Mouse (Mus musculus) left cerebral cortex, adult 8-10 months (tissue): ENCODE measurements around the gene Prkca. TPM values are rescaled to one million over a fixed set of nuclear protein-coding genes. Genes with fewer than 3 reads are reported as not detected.

Source experiments
- DNase-seq, 2 experiments: peaks; one replicate each; pipeline ENCODE4 v3.0.0; 2022; ENCODE audit warnings: low spot score in 2 of 2
- total RNA-seq, 4 experiments: library from RNA; stranded (reverse); gene quantifications; 2 replicates each; pipeline ENCODE4 v1.2.4; 2022

Prkca gene
- total RNA-seq, 4 experiments from 2014 or later: 132 to 162 (median 144) TPM

DNA sequence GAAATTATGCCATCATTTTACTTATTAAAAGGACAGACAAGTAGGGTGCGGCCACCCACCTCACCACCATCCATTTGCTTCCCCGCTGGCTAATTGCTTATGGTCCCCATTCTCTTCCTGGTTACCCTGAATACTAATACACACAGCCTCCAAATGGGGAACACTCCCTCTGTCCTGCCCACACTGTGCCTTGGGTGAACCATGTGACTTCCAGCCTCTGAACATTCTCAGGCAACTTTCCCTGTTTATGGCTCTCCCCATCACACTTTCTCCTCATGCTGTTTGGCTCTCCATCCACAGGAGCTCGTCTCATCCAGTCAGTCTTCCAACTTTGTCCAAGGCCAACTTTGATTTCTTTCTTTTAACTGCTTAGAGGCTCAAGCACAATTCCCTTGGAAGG lies 80.3 kb downstream of the Prkca start:
- DNase-seq: no peak

DNA sequence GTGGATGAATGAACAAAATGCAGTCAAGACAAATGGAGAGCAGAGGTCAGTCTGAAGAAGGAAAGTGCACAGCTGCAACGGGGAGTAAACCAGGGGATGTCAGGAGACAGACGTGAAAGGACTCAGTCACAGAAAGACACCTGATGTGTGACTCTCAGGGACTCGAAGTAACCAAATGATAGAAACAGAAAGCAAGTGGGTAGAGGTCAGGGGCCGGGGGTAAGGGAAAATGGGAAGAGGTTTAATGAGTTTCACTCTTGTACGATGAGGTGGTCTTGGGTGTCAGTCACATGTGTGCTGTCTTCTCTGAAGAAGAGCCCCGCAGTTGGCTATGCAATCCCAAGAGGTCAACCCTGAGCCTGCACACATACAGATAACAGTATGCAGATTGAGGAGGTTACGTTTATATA lies 82.0 kb downstream of the Prkca start:
- no peak for DNase-seq

DNA sequence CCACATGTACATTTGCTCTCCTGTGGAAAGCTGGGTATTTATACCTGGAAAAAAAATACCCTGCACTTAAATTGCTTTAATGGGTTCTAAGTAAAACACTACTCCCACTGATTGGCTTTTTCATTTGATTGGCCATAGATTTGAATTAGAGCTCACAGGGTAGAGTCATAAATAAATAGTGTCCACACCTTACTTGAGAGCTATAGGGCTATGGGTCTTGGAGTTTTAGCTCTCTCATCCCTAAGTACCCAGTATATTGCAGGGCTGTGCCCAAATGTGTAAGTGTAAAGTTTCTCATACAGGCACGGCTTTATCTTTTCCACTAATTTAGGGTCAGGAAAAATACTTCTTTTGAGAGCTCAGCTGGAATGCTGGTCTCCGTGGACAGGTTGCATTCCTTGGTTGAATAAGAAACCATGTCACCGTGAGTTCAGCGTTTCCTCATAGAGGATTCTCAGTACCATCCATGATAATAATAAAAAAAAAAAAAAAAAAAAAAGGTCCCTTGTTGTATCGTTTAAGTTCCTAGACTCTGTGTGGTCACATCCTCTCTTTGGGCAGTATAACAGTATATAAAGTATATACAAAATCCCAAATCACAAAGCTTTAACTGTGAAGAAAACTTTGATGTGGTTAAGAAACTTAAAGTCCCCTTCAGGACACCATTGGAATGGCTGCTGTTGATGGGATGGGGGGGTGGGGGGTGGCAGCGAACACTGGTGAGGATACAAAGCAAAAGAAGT lies 82.8 kb downstream of the Prkca start:
- no peak for DNase-seq

DNA sequence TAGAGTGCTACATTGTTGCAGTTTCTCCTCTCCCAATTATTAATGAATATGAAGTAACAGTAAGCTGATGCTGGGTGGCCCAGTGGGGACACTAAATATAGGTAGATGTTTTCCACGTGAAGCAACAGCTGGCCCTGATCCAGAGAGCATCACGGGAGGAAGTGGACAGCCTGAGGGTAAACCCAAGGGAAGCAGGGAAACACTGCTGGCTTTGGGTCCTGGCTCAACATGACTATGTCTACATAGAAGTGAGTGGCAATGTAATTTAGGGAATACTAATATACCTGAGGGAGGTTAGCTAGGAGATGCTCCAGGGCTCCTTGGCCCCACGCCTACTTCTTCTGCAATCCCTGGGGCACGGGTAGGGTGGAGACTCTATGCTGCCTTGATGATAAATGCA lies 84.3 kb downstream of the Prkca start:
- no peak for DNase-seq

DNA sequence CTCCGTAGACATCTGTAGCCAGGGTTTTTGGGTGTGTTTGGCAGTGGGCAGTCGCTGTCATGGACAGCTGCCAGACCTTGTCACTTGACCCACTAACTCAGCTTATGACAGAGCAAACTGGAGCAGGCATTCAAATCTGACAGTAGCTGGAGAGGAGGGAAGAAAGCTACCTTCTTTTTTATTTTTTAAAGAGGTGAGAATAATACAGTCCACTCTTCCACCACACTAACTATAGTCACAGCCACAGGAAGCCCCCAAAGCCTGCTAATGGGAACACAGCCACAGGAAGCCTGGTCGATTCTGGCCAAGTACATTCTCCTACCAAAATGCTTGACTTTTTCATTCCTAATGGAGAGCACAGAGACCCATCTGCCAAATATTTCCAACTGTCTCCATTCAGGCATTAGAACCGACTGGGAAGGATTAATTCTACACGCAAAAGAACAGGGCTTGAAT lies 84.9 kb downstream of the Prkca start:
- DNase-seq: no peak

DNA sequence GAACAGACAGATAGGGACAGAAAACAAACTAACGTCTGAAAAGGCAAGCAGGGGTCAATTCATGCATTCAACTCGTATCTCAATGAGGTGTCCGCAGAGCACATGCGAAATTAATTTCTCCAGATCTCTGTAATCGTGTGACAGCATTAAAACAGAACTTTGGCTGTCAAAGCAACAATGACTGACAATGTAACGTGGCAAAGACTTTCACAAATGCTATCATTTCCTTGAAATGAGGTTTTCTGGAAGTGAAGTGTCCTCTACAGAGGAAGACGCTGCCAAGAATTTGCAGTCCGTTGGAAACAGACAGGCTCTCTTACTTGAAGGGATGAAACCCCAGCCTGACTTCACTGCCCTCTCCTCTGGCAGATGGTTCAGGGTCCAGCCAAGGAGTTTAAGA lies 85.8 kb downstream of the Prkca start:
- DNase-seq: no peak

DNA sequence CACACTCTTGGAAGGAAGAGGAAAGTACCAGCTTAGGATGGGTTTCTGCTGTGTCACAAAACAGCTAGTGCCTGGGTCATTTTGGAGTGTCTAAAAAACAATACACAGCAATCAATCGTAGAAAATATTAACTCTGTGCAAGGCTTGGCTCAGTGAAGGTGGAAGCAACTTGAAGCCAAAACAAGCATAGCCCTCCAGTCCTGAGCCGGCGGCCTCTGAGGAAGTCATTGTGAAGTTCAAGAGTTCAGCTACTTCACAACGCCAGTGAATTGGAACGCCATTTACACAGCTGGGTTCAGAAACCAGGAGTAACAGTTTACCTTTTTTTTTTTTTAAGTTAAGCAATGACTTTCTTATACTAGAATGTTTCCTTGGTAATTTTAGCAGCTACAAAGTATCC lies 89.0 kb downstream of the Prkca start:
- DNase-seq: no peak

DNA sequence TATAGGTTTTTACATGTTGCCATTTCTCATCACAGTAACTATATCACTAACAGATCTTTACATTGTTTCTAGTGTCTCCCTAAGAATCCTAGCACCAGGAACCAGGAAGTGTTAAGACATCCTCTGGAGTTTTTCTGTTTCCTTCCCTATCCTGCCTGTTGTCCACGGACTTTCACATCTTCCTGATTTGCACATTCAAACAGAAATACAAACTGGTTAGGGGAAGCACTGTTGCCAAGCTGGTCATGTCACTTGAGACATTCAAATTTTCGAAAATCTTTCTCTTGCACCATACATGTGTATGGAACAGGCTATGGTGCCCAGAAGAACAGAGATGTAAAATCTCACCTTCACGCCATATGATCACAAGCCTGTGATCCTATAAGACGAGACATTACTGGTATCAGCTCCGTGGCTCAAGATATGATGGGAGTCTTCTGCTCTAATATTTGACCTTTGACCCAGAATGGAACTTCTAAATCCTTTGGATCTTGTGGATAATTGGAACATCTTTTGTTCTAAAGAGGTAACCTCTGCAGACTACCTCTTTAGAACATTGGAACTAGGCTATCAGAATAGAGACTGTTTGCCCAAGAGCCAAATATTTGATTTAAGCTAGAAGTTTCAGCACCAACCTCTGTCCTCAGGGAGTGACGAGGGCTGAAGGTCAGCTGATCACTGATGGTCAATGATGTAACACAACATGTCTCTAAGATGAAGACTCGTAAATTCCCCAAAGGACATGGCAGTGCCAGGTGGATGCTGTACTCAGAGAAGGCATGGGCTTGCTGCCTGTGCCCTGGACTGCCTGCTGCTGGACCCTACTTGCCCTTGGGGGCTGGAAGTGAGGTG lies 91.6 kb downstream of the Prkca start:
- no peak for DNase-seq

DNA sequence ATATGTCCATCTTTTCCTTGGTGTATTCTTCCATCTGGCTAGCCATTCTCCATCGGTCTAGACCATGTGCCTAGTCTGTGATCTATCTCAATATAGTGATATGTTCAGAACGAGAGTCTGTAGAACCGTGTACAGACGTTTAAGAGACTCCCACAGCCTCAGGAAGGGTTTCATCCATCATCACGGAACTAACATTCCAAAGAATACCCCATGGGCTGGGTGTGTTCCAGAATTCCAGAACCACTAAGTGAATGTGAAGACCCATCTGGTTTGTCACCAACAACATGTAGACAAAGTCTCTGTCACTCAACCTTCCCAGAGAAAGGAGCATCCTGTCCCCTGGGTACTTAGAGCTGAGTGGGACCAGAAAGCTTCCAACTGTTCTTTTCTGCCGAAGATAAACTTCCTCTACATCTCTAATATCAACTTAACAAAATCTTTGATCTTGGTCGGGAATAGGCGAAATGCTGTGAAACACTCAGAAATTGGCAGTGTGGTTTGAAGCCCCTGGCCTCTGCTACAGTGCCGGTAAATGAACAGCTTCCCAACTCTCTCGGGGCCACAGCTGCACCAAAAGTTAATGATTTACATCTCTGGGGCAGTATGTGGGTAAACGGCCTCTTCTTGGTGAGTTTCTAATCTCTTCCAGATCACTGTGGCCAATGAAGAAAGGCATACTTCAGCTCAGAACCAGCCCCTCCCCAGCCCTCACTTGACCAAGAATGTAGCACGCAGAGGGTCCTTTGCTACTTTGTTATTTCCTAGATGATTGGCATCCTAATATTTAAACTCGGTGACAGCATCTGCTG lies 92.7 kb downstream of the Prkca start:
- DNase-seq: no peak

DNA sequence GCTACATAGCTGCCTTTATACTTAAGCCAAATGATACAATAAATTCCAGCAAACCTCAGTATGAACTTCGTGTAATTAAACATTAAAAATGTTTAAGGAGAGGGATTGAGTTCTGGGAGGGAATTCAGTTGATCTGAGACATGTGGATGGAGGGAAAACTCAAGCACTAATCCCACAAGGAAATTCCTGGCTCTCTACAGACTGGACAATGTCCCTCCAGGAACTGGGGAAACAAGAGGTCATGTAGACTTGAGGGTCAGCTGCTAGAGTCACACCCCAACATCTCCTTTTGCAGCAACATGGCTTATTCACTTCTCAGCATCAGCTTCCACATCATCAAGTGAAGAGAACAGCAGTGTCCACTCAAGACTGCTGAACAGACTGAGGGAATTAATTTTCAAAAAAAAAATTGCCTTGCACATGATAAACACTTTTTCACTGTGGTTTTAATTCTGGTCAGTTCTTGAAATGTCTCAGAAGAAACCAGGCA lies 93.5 kb downstream of the Prkca start:
- no peak for DNase-seq

DNA sequence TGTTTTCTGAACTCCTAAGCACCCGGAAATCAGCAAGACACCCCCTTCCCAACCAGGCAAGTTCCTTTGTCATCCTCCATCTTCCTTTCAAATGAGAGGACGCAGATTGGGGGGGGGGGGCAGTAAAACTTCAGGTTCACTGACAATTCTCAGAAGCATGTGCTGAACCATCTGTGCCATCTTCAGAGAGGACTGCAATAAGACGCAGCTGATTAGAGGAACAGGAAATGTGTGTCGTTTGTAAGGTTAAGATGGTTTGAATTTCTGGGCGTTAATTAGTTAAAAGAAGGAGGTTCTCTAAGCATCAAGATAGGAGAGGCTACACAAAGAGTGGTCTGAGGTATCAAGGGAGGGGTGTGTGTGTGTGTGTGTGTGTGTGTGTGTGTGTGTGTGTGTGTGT lies 94.2 kb downstream of the Prkca start:
- no peak for DNase-seq

DNA sequence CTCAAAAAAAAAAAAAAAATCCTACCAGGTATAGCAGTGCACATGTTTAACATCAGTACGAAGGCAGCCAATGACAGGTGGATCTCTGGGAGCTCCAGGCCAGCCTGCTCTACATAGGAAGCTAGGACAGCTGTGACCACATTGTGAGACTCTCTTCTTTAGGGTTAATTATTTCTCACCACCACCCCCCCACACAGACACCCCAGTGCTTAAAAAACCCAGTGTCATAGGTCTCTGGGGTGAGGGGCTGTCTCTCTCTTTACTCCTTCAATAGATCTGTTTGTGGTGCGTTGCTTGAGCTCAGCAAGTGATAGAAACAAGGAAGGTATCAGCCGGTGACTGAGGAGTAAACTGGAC lies 94.7 kb downstream of the Prkca start:
- no peak for DNase-seq

DNA sequence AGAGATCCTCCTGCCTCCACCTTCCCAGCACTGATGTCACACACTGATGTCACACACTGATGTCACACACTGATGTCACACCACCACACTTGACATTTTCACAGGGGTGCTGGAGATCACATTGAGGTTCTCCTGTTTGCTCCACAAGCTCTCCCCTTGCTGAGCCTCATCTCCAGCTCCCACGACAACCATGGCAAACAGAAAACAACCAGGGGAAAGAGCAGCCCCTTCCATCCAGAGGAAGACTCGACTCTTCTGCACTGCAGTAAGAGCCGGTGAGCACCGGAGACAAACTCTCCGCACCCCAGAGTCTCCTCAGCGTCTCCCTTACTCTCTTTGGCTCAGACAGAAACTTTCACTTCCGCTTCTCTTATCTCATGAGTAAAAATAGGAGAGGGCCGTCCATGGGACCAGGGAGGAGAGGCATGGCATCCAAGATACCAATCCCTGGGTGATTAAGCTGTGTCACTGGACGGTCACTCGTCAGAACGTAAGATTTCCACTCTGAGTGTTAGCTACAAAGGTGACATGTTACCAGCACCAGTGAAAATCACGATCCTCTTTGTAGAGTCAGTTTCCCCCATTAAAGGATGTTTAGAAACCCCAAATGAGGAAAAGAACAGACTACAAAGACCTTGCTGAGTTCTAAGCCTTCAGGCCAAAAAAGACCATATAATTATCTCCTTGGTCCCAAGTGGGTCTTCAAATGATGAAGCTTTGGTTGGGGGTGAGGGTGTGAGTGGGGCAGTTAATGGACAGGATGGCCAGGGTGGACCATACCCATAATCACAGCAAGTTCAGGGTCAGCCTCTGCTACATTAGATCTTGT lies 95.3 kb downstream of the Prkca start:
- DNase-seq: no peak

DNA sequence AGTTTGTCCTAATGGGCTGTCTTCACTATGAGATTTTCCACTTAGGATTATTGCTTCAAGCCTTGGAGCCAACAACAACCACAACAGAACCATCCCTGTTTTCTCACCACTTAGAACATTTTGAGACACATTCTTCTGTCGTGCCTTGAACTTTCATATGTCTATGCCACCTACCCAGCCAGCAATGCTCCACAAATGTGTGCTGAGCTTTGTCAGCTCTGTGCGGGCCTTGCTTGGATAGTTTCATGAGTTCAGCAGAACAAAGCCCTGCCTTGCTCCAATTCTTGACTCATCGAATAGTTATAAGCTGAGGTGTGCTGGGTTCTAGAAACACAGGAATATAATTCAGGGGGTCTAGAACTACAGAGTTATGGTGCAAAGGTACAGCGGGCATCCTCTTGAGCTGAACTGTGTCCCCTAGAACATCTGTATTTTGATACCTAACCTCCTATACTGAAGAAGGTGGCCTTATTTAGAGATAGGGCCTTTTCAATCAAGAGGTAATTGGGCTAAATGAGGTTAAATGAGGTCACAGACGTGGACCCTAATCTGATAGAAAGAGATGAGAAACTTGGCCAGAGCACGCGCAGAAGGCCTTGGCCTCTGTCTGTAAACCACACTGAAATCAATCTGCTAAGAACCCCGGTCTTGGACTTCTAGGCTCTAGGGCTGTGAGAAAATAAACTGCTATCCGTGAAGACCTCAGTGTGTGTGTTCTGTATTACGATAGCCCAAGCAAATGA lies 96.4 kb downstream of the Prkca start:
- no peak for DNase-seq

DNA sequence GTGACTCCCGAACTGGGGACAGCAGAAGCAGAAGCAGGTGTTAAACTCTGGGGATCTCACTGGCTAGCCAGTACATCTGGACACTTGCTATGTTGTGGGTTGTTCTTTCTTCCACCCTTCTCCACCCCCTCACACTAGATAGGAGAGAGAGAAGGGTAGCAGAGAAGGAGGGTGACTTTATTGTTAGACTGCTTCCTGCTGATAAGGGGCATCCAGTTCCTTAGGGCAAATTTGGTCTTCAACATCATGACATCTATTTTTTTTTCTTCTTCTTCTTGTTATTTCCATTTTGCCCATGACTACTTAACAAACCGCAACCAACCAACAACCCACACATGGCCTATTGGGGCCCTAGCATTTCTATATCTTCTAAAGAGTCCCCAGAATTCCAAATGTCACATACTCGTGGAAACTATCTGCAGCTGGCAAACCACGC lies 97.4 kb downstream of the Prkca start:
- no peak for DNase-seq

DNA sequence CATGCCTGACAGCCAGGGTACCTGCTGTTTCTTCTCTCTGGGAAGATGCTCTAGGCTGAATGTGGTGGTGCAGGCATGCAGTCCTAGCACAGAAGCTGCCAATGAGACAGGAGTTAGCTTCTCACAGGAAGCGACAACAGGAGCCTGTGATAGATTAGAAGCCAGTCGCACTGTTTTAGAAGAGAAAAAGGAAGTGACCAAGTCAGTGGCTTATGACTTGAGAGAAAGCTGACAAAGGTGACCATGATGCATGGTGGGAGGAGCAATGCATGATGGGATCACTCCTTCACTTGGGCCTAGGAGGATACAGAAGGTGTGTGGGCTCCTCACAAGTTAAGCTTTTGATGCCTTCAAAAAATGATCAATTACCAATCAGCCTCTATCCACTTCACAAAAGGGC lies 99.5 kb downstream of the Prkca start:
- no peak for DNase-seq

DNA sequence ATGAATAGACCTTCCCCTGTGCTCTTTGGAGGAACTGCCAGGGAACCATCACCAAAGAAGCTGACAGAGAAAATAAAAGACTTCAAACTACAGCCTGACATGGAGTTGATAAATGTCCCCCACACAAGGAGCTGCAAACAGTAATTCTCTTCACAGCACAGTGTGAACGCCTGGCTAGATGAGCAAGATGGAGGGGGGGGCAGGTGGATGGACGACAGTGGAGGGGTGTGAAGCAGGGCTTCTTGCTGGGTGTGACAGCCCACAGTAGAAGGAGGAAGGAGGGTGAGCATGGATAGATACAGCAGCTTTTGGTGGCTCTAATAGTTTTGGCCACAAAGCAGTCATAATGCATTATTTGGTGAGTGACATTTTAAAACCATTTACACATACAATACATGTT lies 100.1 kb downstream of the Prkca start:
- DNase-seq: no peak

DNA sequence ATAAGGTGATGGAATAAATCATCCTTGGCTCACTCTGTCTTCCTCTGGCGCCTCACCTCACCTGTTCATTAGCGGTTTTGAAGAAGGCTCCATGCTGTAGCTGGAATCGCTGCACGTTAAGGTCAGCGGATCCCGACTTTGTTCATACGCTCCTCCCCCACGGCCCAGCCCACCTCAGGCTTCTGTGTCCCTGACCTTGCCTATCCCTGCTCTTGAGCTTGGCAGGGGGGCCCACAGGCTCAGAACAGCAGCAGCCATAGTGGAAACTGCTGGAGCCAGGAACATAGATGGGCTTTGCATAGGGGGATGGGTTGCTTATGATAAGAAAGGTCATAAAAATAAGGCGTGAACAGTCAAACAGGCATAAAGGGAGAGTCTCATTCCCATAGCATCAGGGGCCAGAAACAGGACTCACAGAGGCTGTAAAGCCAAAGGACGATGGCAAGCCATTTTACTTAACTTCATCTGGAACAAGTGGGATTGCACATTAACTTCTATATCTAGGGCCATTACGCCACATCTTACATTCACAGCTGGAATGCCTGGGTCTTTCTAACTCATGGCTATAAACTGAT lies 102.7 kb downstream of the Prkca start:
- DNase-seq: no peak

DNA sequence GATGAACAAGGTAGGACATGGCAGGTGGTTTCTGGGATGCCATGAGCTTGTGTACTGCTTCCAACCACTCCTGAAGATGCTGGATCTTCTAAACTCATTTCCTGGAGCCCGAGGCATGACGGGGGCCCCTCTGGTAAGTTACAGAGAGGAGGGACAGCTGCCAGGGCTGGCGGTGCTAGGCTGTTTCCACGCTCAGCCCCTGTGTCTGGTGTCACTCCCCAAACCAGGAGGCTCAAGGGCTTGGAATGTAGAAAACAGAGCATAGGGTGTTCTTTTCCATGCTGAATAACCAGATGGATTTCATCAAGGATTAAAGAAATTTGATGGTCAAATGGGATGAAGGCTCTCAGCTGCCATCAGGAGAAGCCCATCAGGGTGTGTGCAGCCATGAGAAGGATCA lies 104.6 kb downstream of the Prkca start:
- DNase-seq: no peak
